Mouse (Mus musculus): ENCODE results near the gene Cela3a.

Gene Cela3a

GRCm38 (mm10) chr4:137409691-137410090 lies at the start of gene Cela3a:
Gene Cela3a (minus strand): TSS chr4:137409791.
- DNase-seq = no peak

- no peak for DNase-seq
These were observed 49.3 kb upstream of the Cela3a start for GRCm38 (mm10) chr4:137458861-137459260.

DNA sequence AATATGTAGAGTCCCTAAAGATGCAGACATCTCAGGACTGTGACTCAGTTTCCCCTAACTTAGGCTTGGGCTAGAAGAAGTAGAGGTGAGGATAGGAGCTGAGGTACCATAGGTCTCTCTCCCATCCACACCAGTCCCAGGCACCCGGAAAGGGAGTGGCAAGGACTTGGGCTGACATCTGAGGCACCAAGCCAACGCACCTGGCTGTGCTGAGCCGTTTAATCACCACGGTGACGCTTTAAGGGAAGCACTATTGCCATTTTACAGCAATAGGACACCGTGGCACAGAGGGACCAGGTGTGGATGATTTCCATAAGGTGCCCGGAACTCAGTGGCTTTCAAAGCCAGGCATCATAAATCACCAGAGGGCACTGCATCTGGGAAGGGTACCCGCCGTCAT lies 48.7 kb upstream of the Cela3a start:
- no peak for DNase-seq

DNA sequence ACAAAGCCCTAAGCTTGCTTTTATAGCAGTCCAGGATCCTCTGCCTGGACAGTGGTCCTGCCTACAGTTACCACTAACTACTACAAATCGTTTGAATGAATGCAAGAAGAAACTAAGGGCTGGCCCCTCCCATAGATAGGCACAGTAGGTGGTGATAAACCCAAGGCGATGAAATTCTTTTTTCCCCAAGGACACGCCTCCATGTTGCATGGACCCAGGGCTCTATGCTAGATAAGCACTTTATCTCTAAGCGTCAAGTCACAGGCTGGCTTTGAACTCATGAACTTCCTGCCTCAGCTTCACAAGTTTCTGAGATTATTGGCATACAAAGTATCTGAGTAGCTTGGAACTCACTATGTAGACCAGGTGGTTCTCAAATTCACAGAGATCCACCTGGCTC lies 47.7 kb upstream of the Cela3a start:
- no peak for DNase-seq

GRCm38 (mm10) chr4:137456581-137456980 lies 47.0 kb upstream of the Cela3a start:
- no peak for DNase-seq

GRCm38 (mm10) chr4:137454582-137454981 lies 45.0 kb upstream of the Cela3a start:
- no peak for DNase-seq

DNA sequence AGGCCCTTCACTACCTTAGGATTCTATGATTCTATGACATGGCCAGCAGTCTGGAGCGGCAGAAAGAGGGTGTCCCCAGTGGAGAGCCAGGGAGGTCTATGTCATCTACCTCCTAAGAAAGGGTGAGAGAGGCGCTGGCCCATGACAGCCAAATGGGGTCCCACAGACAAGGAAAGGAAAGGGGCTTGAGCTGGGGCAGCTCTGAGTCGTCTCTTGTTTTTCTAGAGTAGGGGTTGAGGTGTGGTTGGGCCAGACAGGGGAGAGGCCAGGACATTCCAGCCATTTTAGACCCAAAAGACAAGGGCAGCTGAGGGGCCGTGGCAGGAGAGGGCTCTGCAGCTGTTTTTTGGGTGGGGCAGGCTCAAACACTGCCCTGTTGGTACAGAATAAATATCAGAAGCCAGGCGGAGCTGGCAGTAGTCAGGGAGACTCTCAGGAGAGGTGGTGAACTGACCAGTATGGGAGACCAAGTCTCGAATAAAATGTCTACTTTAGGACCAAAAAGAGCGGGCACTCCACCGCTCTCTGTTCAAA lies 43.7 kb upstream of the Cela3a start, which contains the start of gene 1700013G24Rik:
Gene 1700013G24Rik, plus strand, starts transcription at position 51 of the 534 bp plus-strand sequence.
- no peak for DNase-seq

DNA sequence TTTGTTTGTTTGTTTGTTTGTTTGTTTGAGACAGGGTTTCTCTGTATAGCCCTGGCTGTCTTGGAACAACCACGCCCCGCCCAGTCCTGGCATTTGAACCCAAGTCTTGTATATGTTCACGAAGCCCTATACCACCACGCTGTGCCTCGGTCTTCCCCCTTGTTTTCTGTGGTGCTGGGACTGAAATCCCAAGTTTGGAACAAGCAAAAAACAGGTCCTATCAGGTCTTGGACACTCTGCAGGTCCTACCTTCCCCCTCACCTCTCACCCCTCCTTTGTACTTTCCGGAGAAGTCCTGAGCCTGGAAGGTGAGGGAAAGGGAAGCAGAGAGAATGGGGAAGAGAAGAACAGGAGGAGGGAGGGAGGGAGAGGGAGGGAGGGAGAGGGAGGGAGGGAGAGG lies 42.6 kb upstream of the Cela3a start:
- DNase-seq = no peak

DNA sequence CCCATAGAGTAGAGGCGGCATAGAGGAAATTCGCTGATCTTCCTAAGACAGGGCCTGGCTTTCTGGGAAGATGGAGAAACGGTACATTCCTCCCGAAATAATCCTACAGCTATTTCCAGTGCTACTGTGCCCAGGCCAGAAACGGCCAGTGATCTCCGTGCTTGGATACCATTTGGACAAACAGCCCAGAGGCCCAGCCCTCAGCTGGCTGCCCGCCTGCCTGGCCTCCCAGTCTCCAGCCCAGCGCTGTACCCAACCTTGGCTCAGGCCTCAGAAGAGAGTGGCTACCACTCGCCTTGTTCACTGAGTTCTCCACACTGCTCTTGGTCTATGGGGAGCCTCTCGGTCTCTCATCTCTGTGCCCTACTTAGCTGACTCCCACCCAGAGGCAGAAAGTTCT lies 40.1 kb upstream of the Cela3a start:
- no peak for DNase-seq

DNA sequence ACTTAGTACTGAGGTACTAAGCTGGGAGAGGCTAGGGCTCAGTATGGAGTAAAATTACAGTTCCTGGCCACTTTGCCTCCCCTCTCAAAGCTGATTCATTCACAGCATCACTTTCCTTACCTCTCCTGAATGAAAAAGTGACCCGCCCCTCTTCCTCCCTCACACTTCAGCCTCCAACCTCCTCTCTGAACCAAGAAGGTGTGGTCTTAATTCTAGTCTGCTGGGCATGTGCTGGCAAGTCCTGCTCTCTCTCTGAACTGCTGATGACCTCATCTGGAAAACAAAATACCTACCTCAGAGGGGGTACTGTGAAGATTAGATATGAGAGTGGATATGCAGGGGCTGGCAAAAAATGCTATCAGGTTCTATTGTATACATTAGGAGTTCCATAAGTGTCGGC lies 39.5 kb upstream of the Cela3a start:
- peak in 1 of 2 experiments; percentile 24 for DNase-seq

DNA sequence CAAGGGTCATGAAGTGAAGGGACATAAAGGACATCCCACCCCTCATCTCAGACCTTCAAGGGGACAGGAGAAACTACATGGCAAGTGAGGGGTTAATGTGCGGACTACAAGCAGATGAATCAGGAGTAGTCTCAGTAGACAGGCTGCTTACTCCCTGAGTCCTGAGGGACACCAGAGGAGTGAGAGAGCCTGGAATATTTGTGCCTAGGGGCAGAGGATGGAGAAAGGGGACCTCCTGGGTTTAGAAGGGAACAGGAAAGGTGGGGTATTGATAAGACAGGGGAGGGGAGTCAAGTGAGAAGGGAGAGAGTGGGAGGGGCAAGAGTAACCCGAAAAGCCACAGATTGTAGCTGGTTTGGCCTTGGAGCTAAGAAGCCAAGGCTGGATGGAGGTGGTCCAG lies 39.0 kb upstream of the Cela3a start:
- DNase-seq = no peak

- DNase-seq = no peak
These were observed 38.6 kb upstream of the Cela3a start for GRCm38 (mm10) chr4:137448197-137448596.

DNA sequence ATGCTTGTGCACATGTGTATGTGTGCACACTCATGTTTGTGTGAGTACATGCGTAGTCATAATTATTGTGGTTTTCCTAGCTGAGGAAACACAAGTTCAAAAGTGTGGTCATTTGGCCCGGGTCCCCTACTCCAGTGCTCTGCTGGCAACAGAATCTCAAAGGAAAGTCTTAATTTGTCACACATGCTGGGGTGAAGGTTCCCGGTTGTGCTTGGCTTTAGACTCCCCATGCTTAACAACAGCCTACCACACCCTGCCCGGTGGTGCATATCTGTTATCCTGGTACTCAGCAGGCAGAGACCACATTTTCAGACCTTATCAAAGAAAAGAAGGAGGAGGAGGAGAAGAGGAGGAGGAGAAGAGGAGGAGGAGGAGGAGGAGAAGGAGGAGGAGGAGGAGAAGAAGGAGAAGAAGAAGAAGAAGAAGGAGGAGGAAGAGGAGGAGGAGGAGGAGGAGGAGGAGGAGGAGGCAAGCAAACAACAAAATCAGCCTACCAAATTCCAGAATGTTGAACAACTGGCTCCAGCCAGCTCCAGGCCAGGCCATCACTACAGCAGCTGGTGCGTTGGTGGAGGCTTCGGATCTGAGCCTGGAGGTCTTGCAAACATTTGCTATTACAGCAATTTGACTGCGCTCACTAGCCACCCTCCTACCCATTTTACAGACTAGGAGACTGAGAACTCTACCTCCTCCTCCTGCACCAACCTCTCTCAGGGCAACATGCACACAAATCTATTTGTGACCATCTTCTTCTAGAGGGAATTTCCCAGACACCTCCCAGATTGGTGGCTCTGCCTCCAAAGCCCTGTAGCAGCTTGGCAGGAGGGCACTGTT lies 38.0 kb upstream of the Cela3a start:
- no peak for DNase-seq

- no peak for DNase-seq
These were observed 36.3 kb upstream of the Cela3a start for GRCm38 (mm10) chr4:137445881-137446280.

- peak; percentile 56 to 59 for DNase-seq
These were observed 34.0 kb upstream of the Cela3a start for GRCm38 (mm10) chr4:137443625-137444024.

GRCm38 (mm10) chr4:137441332-137441731 lies 31.7 kb upstream of the Cela3a start:
- DNase-seq = no peak

GRCm38 (mm10) chr4:137438842-137439241 lies 29.3 kb upstream of the Cela3a start:
- DNase-seq = no peak

DNA sequence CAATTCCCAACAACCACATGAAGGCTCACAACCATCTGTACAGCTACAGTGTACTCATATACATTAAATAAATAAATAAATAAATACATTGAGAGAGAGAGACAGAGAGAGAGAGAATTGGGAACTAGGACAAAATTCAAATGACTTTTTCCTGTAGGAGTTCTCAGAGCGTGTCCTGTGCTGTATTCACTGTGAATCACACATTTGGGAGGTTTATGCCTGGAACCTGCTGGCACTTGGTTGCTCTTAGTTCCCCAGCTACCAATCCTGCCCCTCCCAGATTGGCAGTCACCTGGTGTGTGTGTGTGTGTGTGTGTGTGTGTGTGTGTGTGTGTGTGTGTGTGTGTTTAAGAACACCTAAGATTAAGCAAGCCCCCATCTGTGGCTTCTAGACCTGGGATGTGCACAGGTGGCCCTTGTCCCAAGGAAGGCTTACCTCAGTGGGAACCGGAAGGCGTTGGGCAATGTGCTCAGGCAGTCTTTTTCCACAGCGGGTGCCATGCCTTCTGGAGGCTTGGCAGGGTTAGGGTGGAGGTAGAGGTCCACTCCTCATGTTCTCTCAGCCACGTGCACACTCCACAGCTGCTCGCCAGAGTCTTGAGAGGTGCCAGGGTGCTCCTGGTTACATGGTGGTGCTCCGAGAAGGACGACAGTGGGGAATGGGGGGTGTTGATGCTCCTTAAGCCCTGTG lies 27.5 kb upstream of the Cela3a start:
- peak in 1 of 2 experiments; percentile 47 for DNase-seq

DNA sequence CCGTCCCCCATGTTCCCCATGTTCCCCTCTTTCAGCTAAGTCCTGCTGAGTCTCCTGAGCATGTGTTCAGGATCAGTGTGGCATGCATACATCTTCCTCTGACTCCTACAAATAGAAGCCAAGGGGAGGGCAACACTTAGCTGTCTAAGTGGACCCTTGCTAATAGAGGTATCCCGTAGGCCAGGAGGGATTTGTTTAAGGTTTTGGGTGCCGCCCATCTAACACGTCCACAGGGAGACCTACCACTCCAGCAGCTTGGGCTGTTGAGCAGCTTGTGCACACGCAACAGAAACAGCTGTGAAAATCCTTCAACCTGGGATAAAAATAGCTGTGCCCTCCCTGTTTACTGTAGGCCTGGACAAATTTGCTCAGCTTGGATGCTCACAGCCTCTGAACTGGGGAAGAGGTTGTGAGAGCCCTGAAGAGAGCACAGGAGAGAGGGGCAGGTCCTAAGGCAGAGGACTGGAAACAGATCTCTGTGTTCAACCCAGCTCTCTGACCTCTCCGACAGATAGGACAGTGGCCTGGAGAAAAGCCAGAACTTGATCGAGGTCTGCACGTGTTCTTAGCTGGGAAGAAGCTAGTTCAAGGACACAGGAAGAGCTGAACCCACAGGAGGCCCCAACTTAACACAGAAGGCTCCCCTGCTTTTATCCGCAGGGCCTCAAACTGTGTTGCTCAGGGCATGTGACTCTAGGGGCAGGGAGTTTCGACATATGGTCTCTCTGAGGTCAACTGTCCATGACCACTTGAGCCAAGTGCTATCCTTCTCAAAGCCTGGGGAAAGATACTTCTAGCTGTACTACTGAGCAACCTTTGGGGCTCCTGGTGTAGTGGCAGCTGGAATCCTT lies 23.3 kb upstream of the Cela3a start:
- peak in 1 of 2 experiments; percentile 18 for DNase-seq

GRCm38 (mm10) chr4:137430502-137430901 lies 20.9 kb upstream of the Cela3a start, which contains the start of gene Cela3b:
Gene Cela3b (minus strand): TSS chr4:137430540.
- DNase-seq = no peak

DNA sequence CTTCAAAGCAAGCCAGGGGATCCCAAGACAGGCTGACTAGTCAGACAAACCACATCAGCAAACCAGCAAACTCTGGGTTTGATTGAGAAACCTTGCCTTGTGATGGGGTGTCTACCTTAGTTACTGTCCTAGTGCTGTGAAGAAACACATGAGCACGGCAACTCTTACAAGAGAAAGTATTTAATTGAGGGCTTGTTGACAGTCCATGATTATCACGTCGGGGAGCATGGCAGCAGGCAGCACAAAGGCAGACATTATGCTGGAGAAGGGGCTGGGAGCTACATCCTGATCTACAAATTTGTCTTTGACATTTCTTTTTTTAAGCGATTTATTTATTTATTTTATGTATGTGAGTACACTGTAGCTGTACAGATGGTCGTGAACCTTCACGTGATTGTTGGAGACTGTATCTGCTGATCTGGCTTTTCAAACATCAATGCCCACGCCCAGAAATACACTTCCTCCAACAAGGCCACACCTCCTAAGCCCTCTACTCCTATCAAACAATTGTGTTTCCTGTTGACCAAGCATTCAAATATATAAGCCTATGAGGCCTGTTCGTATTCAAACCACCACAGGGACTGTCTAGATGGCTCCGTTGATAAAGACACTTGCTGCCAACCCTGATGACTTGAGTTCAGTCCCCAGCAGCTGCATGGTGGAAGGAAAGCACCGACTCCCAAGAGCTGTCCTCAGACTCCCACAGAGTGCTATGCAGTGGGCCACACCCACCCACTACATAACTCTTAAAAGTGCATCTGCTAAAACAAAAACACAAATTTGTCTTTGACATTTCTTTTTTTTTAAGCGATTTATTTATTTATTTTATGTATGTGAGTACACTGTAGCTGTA lies 8.3 kb upstream of the Cela3a start:
- DNase-seq = no peak

DNA sequence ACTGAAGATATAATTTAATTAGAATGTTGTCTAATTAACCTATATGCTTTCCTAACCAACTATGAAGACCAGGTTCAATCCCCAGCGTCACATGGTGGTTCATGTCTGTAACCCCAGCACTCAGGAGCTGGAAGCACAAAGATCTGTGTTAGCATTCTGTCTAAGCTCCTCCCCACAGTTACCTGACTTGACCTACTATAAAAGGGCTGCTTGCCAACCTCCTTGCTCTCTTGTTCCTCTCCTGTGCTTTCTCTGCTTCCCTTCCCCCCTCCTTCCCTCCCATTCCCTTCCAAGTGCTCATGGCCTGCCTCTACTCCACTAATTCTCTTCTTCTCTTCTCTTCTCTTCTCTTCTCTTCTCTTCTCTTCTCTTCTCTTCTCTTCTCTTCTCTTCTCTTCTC lies 5.3 kb upstream of the Cela3a start:
- peak in 1 of 2 experiments; percentile 58 for DNase-seq

Data from lung, adult 18-20 months (tissue).